Mouse (Mus musculus): Measurements from ENCODE around the gene Tsc22d1.

DNA sequence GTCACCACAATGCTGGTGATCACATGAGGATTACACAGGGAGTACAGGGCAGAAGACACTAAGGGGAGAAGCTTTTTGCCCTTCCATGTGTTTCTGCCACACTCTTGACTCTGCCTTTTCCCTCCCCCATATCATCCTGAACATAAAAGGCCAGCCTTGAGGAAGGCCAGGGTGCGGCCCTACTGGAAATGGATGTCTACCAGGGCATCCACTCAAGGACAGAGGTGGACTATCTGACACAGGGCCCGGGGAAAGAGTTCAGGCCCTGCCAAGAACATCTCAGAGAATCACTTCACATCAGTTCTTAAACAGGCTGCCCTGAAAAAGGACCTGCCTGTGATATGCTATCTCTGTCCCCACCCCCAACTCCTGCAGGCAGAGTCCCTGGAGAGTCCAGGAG is 126.6 kb downstream of the Tsc22d1 start:
- no peak for TF ChIP-seq CTCF (conservative IDR thresholded peaks at IDR 0.05; ENCODE audit: insufficient read depth, insufficient read length, low read depth, low read length)
- TF ChIP-seq POLR2A (IDR thresholded peaks at IDR 0.05; ENCODE audit: low read depth, low read length) = no peak
